Mouse (Mus musculus) adrenal gland, postnatal 10 days (tissue): Measurements from ENCODE around the gene Asap3. TPM values are rescaled to one million over a fixed set of nuclear protein-coding genes. Genes with fewer than 3 reads are reported as not detected.

Experiments used
- DNase-seq: peaks from one replicate; pipeline ENCODE4 v3.0.0; 2021; ENCODE audit warnings: mixed read lengths
- long read RNA-seq, 2 experiments: library from polyadenylated mRNA; stranded (forward); transcript quantifications; one replicate each; pipeline ENCODE4 v2.0.0; 2021
- total RNA-seq, 2 experiments: library from RNA; stranded (reverse); gene quantifications; 2 replicates each; pipeline ENCODE4 v1.2.3; 2021

Asap3 gene
- total RNA-seq: 1 to 10 TPM; 5.0 to 7.9 TPM
- long read RNA-seq, experiment 1, full-length matches to known transcripts: 3 of 5 reads
- long read RNA-seq, experiment 1, partial matches to known transcripts: 1 of 5 reads
- long read RNA-seq, experiment 1, other reads (novel, unspliced or antisense): 1 of 5 reads
- long read RNA-seq, experiment 2, full-length matches to known transcripts: 2 of 4 reads
- long read RNA-seq, experiment 2, partial matches to known transcripts: 2 of 4 reads
- long read RNA-seq, experiment 2, other reads (novel, unspliced or antisense): 0 of 4 reads

GRCm38 (mm10) chr4:136206033-136206893 is at the start of gene Asap3:
TSS of gene Asap3 (plus strand) at chr4:136206365.
- peak; percentile 98 for DNase-seq

DNA sequence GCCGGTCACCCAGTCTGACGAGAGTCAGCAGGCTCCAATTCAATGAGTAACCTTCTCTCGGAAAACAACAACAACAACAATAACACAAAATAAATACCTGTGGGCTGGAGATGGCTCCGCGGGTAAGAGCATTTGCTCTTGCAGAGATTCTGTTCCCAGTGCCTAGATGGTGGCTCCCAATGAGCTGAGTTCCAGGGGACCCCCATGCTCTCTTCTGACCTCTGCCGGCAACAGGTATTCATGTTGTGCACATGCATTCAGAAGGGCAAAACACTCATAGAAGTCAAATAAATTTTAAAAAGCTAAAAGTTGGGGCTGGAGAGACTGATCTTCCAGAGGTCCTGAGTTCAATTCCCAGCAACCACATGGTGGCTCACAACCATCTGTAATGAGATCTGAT is 47.7 kb upstream of the Asap3 start:
- no peak for DNase-seq

GRCm38 (mm10) chr4:136159802-136160397 is 46.3 kb upstream of the Asap3 start:
- peak; percentile 83 for DNase-seq

DNA sequence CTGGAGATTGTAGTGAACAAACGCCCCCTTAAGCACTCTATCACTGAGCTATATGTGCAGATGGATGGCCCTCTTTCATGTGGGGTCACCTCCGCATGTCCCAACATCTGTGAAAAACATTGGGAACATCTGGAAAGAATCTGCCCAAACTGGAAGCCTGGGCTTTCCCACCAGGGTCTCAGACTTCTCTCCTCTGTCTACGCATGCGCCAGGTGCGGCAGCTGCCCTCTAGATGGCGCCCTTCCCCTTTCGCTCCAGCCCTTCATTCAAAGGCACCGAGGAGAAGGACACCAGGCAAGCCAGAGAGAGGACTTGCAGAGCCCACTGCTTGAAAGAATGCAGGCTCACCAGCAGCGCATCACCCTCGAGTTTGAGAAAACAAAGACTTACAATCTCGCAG is 42.7 kb upstream of the Asap3 start:
- peak; percentile 93 for DNase-seq

- no peak for DNase-seq
Observed at GRCm38 (mm10) chr4:136164981-136165380, 41.2 kb upstream of the Asap3 start.

DNA sequence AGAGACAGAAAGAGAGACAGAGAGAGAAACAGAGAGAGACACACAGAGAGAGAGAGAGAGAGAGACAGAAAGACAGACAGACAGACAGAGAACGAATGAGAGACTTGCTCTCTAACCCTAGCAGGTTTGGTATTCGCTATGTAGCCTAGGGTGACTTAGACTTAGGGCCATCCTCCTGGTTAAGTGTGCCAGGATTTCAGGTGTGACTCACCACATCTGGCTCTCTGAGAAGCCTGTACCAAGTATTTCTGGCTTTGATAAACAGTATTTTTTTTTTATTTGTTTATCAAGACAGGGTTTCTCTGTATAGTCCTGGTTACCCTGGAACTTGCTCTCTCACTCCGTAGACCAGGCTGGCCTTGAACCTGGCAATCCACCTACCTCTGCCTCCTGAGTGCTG is 38.5 kb upstream of the Asap3 start:
- DNase-seq: no peak

DNA sequence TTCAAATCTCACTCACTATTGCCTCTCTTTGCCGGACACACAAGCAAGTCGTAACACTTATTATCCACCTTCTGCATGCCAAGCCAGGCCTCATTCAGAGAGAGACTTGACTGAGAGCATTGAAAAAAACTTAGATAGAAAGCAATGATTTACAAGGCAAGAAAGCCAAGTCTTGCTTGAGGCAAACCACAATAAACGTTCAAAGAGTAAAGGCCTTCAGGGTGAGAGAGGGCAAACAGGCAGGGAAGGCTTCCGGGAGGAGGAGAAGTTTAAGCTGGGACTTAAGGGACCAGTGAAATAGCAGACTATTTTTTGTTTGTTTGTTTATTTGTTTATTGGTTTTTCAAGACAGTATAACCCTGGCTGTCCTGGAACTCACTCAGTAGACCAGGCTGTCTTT is 35.8 kb upstream of the Asap3 start:
- no peak for DNase-seq

DNA sequence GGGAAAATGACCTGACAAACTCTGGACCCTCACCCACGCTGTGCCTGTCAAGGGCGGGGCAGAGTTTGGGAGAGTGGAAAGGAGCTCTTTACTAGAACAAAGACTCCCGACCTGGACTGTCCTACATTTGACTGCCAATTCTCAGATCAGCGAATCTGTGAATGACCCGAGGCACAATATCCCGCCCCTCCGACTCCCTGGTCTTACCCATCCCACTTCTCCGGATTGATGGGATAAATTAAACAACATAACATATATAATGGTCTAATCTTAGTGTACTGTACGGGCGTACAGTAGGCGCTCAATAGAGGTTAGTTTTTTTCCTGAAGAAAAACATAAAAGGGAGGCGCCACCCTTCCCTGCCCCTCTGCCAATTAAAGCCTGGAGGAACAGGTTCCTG is 34.7 kb upstream of the Asap3 start:
- DNase-seq: no peak

- DNase-seq: peak; percentile 83
Observed at GRCm38 (mm10) chr4:136172011-136172541, 34.1 kb upstream of the Asap3 start, which contains the start of gene E2f2. TSS of gene E2f2 (plus strand) at chr4:136172394.

DNA sequence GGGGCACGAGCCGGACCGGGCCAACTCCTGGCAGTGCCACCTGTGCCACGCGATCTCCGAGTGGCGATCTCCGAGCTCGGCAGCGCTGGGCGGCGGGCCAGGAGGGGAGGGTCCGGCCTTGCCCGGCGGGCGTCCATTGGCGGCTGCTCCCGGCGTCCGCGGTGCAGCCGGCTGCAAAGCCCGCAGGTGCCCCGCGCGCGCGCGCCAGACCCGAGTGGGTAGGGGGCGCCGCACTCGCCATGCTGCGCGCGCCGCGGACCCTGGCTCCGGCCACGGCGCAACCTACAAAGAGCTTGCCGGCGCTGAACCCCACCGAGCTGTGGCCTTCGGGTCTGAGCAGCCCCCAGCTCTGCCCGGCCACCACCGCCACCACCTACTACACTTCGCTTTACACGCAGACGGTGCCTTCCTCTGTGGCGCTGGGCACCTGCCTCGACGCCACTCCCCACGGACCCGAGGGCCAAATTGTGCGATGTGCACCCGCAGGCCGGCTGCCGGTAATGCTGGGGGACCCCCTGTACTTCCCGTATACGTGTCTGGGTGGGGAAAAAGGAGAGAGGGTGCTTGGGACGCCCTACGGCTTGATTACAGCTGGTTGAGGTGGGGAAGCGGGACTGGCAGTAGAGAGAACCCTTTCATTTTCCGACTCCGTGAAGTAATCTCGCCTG is 33.5 kb upstream of the Asap3 start:
- peak; percentile 93 for DNase-seq

- DNase-seq: no peak
Observed at GRCm38 (mm10) chr4:136173210-136173715, 32.9 kb upstream of the Asap3 start.

DNA sequence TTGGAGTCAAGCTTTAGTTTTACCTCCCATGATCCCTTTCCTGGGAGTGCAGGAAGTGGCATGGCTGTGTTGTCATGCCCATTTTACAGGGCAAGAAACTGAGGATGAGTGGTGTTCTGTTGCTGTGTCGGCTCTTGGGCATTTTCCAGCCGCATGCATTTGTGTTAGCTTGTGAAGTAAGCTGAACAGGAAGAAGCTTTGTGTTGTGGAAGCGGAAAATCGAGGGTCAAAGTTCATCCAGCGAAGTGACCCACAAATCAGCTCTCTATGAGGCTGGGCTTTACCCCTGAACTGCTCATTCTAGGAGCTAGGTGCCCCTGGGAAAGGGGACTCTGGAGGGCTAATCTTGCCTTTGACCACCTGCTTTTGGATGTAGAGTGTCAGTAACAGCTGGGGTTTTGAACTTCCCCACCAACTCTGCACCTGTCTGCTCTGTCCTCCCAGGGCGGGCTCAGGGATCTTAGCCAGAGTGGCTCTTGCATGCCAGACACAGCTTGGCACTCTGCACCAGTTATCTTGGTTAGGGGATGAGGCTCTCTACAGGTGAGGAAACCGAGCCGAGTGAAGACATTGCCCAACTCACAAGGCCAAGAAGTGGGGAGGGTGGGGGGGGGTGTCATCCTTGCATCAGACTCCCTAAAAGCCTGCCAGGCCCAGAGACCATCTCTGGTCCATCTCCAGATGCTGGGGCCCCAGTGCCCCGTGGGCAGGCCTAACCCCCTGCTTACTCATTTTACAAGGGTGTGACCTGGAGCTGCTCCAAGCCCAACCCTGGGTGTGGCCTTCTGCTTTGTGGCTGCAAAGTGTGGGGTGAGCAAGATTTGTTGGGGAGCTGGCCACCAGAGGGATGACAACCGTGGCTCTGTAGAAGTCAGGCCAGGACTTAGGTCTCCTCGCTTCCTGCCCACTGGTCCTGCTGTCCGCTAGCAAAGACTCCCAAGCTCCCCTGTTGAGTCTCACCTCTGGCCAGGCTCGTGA is 31.7 kb upstream of the Asap3 start:
- peak; percentile 79 for DNase-seq

- DNase-seq: peak; percentile 47
Observed at GRCm38 (mm10) chr4:136176022-136176552, 30.1 kb upstream of the Asap3 start.

GRCm38 (mm10) chr4:136177244-136177611 is 28.9 kb upstream of the Asap3 start:
- no peak for DNase-seq

GRCm38 (mm10) chr4:136177612-136178474 is 28.3 kb upstream of the Asap3 start:
- DNase-seq: peak; percentile 78

- no peak for DNase-seq
Observed at GRCm38 (mm10) chr4:136178475-136178921, 27.7 kb upstream of the Asap3 start.

DNA sequence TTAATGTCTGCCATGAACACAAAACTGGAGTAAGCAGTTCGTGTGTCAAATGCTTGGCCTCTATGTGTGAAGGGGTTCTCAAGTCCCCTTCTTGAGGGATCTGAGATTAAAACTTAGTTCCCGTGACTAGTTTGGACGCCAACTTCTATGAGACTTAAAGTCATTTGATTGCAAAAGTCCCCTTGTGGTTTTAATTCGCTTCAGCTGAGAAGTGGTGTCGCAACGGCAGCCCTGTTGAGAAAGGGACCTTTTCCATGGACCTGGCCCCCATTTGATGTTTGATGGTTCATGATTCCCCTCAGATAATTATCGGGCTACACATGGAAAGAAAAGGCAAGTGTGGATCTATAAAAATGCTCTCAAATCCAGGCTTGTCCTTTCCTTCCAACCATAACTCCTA is 26.7 kb upstream of the Asap3 start:
- DNase-seq: peak; percentile 49

DNA sequence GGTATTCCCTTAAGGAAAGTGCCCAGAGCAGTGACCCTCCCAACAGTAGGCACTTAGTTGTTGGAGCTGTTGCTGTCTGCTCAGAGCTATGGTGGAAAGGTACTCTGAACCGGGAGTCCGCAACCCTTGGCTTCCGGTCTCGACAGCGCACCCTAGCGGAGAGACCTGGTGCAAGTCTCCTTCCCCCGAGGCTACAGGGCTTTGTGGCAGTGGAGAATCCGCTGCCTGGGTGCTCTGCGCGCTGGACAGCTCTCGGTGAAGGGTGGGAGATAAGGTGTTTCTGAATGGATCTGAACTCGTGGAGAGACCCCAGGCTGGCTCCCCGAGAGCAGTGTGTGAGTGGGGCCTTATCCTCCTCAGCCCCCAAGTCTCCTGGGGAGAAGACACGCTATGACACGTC is 26.2 kb upstream of the Asap3 start:
- peak; percentile 93 for DNase-seq
